Mouse (Mus musculus): ENCODE measurements around the gene Tmem94. TPM values are rescaled to one million over a fixed set of nuclear protein-coding genes. Genes with fewer than 3 reads are reported as not detected.
"Not testable (repeated sequence)": the region's sequence is repeated elsewhere in the genome, so short reads cannot be mapped to it uniquely, and the experiment has no call there.

Gene Tmem94
- polyA plus RNA-seq, 1 experiment from 2014 or later: 47.4 TPM

- Histone ChIP-seq H3K36me3 (no peaks in the 10 kb centered on the region), H3K4me3 (no peak overlapping the region), H3K9me3 (no peaks in the 10 kb centered on the region), H3K27me3 (ENCODE audit: insufficient read depth, poor library complexity, severe bottlenecking) (no peaks in the 10 kb centered on the region), H3K27ac (peak overlapping the region; percentile 77), H3K4me1 (replicated peaks) (peaks cover 15% of the 10 kb centered on the region)
- no peak for DNase-seq (ENCODE audit: low spot score)
- 61% methylated on average over 8 of the region's 8 CpGs for WGBS
These were observed 18.5 kb upstream of the Tmem94 start for GRCm38 (mm10) chr11:115746762-115747161.

- H3K9me3 ChIP-seq: no peaks in the 10 kb centered on the region
- H3K27me3 ChIP-seq (ENCODE audit: insufficient read depth, poor library complexity, severe bottlenecking): no peaks in the 10 kb centered on the region
- 10% methylated on average over 15 of the region's 15 CpGs for WGBS
- no peaks in the 10 kb centered on the region for H3K36me3 ChIP-seq
- H3K4me1 ChIP-seq (replicated peaks): peaks cover 15% of the 10 kb centered on the region
- peak overlapping the region; percentile 77 for H3K27ac ChIP-seq
- peak overlapping the region; percentile 33 for H3K4me3 ChIP-seq
- DNase-seq (ENCODE audit: low spot score): peak; percentile 18
These were observed 17.9 kb upstream of the Tmem94 start for GRCm38 (mm10) chr11:115747351-115747750.

- Histone ChIP-seq H3K4me3 (no peak overlapping the region), H3K27ac (no peak overlapping the region), H3K4me1 (replicated peaks) (peaks cover 31% of the 10 kb centered on the region), H3K36me3 (no peaks in the 10 kb centered on the region), H3K27me3 (ENCODE audit: insufficient read depth, poor library complexity, severe bottlenecking) (no peaks in the 10 kb centered on the region), H3K9me3 (peaks cover 4% of the 10 kb centered on the region; the same call in 1 of the 2 replicates)
- WGBS: 92% methylated on average over 5 of the region's 5 CpGs
- DNase-seq (ENCODE audit: low spot score): no peak
These were observed 15.4 kb upstream of the Tmem94 start for GRCm38 (mm10) chr11:115749834-115750233.

GRCm38 (mm10) chr11:115751725-115752124, 13.5 kb upstream of the Tmem94 start:
- Histone ChIP-seq H3K4me1 (replicated peaks) (peaks cover 29% of the 10 kb centered on the region), H3K9me3 (peaks cover 4% of the 10 kb centered on the region; the same call in 1 of the 2 replicates), H3K27me3 (ENCODE audit: insufficient read depth, poor library complexity, severe bottlenecking) (no peaks in the 10 kb centered on the region), H3K36me3 (no peaks in the 10 kb centered on the region), H3K4me3 (no peak overlapping the region), H3K27ac (no peak overlapping the region; the same call in 1 of the 2 replicates)
- no peak for DNase-seq (ENCODE audit: low spot score)
- 69% methylated on average over 2 of the region's 2 CpGs for WGBS

GRCm38 (mm10) chr11:115752653-115753052, 12.6 kb upstream of the Tmem94 start:
- no peak overlapping the region for H3K4me3 ChIP-seq
- peaks cover 19% of the 10 kb centered on the region for H3K4me1 ChIP-seq (replicated peaks)
- peaks cover 4% of the 10 kb centered on the region; the same call in 1 of the 2 replicates for H3K9me3 ChIP-seq
- peak overlapping the region; percentile 25 for H3K27ac ChIP-seq
- H3K36me3 ChIP-seq: no peaks in the 10 kb centered on the region
- DNase-seq (ENCODE audit: low spot score): peak; percentile 64
- 41% methylated on average over 7 of the region's 7 CpGs for WGBS
- H3K27me3 ChIP-seq (ENCODE audit: insufficient read depth, poor library complexity, severe bottlenecking): no peaks in the 10 kb centered on the region

- H3K9me3 ChIP-seq: peaks cover 4% of the 10 kb centered on the region; the same call in 1 of the 2 replicates
- H3K36me3 ChIP-seq: no peaks in the 10 kb centered on the region
- 72% methylated on average over 4 of the region's 4 CpGs for WGBS
- H3K4me3 ChIP-seq: no peak overlapping the region
- no peaks in the 10 kb centered on the region for H3K27me3 ChIP-seq (ENCODE audit: insufficient read depth, poor library complexity, severe bottlenecking)
- H3K4me1 ChIP-seq (replicated peaks): peaks cover 16% of the 10 kb centered on the region
- H3K27ac ChIP-seq: peak overlapping the region; percentile 25
- no peak for DNase-seq (ENCODE audit: low spot score)
These were observed 11.7 kb upstream of the Tmem94 start for GRCm38 (mm10) chr11:115753485-115753884.

- H3K27ac ChIP-seq; H3K4me3 ChIP-seq; H3K9me3 ChIP-seq; H3K27me3 ChIP-seq (ENCODE audit: insufficient read depth, poor library complexity, severe bottlenecking); H3K36me3 ChIP-seq; DNase-seq (ENCODE audit: low spot score): not testable (repeated sequence)
- 93% methylated on average over 7 of the region's 7 CpGs for WGBS
- H3K4me1 ChIP-seq (replicated peaks): peaks cover 13% of the 10 kb centered on the region
These were observed 3.1 kb upstream of the Tmem94 start for GRCm38 (mm10) chr11:115762176-115762575.

- H3K9me3 ChIP-seq: no peaks in the 10 kb centered on the region
- H3K36me3 ChIP-seq: peaks cover 11% of the 10 kb centered on the region
- peak overlapping the region; percentile 83 for H3K4me3 ChIP-seq
- H3K4me1 ChIP-seq (replicated peaks): peaks cover 30% of the 10 kb centered on the region
- 37% methylated on average over 2 of the region's 2 CpGs for WGBS
- H3K27ac ChIP-seq: peak overlapping the region; percentile 99
- no peak for DNase-seq (ENCODE audit: low spot score)
- H3K27me3 ChIP-seq (ENCODE audit: insufficient read depth, poor library complexity, severe bottlenecking): no peaks in the 10 kb centered on the region
These were observed 535 bp upstream of the Tmem94 start for GRCm38 (mm10) chr11:115764698-115765097.

- peak; percentile 70 for DNase-seq (ENCODE audit: low spot score)
These were observed 441 bp downstream of the Tmem94 start for GRCm38 (mm10) chr11:115765607-115766141.

GRCm38 (mm10) chr11:115766356-115766943, 1.2 kb downstream of the Tmem94 start:
- Histone ChIP-seq H3K9me3 (no peaks in the 10 kb centered on the region), H3K4me3 (peak overlapping the region; percentile 83), H3K36me3 (peaks cover 11% of the 10 kb centered on the region), H3K27ac (peak overlapping the region; percentile 99), H3K4me1 (replicated peaks) (peaks cover 38% of the 10 kb centered on the region), H3K27me3 (ENCODE audit: insufficient read depth, poor library complexity, severe bottlenecking) (no peaks in the 10 kb centered on the region)
- no peak for DNase-seq (ENCODE audit: low spot score)
- 51% methylated on average over 13 of the region's 13 CpGs for WGBS

More at GRCm38 (mm10) chr11:115765607-115766141, 441 bp downstream of the Tmem94 start:
- no peaks in the 10 kb centered on the region for H3K9me3 ChIP-seq
- peaks cover 11% of the 10 kb centered on the region for H3K36me3 ChIP-seq
- H3K27me3 ChIP-seq (ENCODE audit: insufficient read depth, poor library complexity, severe bottlenecking): no peaks in the 10 kb centered on the region
- H3K4me3 ChIP-seq: peak overlapping the region; percentile 83
- peak overlapping the region; percentile 99 for H3K27ac ChIP-seq
- H3K4me1 ChIP-seq (replicated peaks): peaks cover 38% of the 10 kb centered on the region
- WGBS: under 1% methylated on average over 34 of the region's 34 CpGs

GRCm38 (mm10) chr11:115766981-115767380, 1.7 kb downstream of the Tmem94 start:
- peak overlapping the region; percentile 83 for H3K4me3 ChIP-seq
- H3K27ac ChIP-seq: peak overlapping the region; percentile 99; the same call in 1 of the 2 replicates
- WGBS: 93% methylated on average over 8 of the region's 8 CpGs
- no peaks in the 10 kb centered on the region for H3K9me3 ChIP-seq
- H3K36me3 ChIP-seq: peaks cover 11% of the 10 kb centered on the region
- peaks cover 38% of the 10 kb centered on the region for H3K4me1 ChIP-seq (replicated peaks)
- H3K27me3 ChIP-seq (ENCODE audit: insufficient read depth, poor library complexity, severe bottlenecking): no peaks in the 10 kb centered on the region
- DNase-seq (ENCODE audit: low spot score): no peak

- Histone ChIP-seq H3K36me3 (peaks cover 23% of the 10 kb centered on the region), H3K4me1 (replicated peaks) (peaks cover 40% of the 10 kb centered on the region), H3K4me3 (no peak overlapping the region), H3K27ac (peak overlapping the region; percentile 73; the same call in 1 of the 2 replicates), H3K27me3 (ENCODE audit: insufficient read depth, poor library complexity, severe bottlenecking) (no peaks in the 10 kb centered on the region), H3K9me3 (no peaks in the 10 kb centered on the region)
- DNase-seq (ENCODE audit: low spot score): no peak
- 86% methylated on average over 3 of the region's 3 CpGs for WGBS
These were observed 3.7 kb downstream of the Tmem94 start for GRCm38 (mm10) chr11:115768896-115769295.

- peaks cover 62% of the 10 kb centered on the region for H3K4me1 ChIP-seq (replicated peaks)
- H3K27ac ChIP-seq: peak overlapping the region; percentile 45; the same call in 1 of the 2 replicates
- no peaks in the 10 kb centered on the region for H3K9me3 ChIP-seq
- H3K27me3 ChIP-seq (ENCODE audit: insufficient read depth, poor library complexity, severe bottlenecking): 0 out of 2 replicates have a peak, but pooled peaks cover 10% of the 10 kb centered on the region
- no peak overlapping the region for H3K4me3 ChIP-seq
- no peak for DNase-seq (ENCODE audit: low spot score)
- 74% methylated on average over 4 of the region's 4 CpGs for WGBS
- peaks cover 18% of the 10 kb centered on the region for H3K36me3 ChIP-seq
These were observed 9.4 kb downstream of the Tmem94 start for GRCm38 (mm10) chr11:115774653-115775052.

All from hindbrain, embryonic 10.5 days (tissue).